Mouse (Mus musculus) embryonic facial prominence, embryonic 13.5 days (tissue): ENCODE measurements around the gene Gstz1. TPM values are rescaled to one million over a fixed set of nuclear protein-coding genes. Genes with fewer than 3 reads are reported as not detected.

Experiments
- ATAC-seq: fragments of 200-750 bp; cut with Nextera tagmentation; 2 replicates; pipeline ENCODE4 v1.8.0; 2017; ENCODE audit warnings: low read depth; ENCODE audit not compliant: insufficient number of reproducible peaks, insufficient read depth, low FRiP score, low TSS enrichment
- H3K27ac ChIP-seq: fragments of 300-500 bp; sonication (generic); 2 replicates; pipeline ENCODE4 v1.5.1; 2015; ENCODE audit warnings: moderate library complexity, mild to moderate bottlenecking, inconsistent platforms
- H3K27me3 ChIP-seq: fragments of 300-500 bp; sonication (generic); 2 replicates; pipeline ENCODE4 v1.6.1; 2015; ENCODE audit warnings: mild to moderate bottlenecking, inconsistent platforms
- H3K36me3 ChIP-seq: fragments of 300-500 bp; sonication (generic); 2 replicates; pipeline ENCODE4 v1.6.1; 2015; ENCODE audit warnings: mild to moderate bottlenecking, inconsistent platforms
- H3K4me1 ChIP-seq: fragments of 300-500 bp; sonication (generic); 2 replicates; pipeline ENCODE4 v1.6.1; 2015; ENCODE audit warnings: inconsistent platforms
- H3K4me2 ChIP-seq: fragments of 300-500 bp; sonication (generic); 2 replicates; pipeline ENCODE4 v1.6.1; 2015; ENCODE audit warnings: moderate library complexity, mild to moderate bottlenecking, inconsistent platforms
- H3K4me3 ChIP-seq: fragments of 300-500 bp; sonication (generic); 2 replicates; pipeline ENCODE4 v1.5.1; 2015; ENCODE audit warnings: mild to moderate bottlenecking, inconsistent platforms
- H3K9ac ChIP-seq: fragments of 300-500 bp; sonication (generic); 2 replicates; pipeline ENCODE4 v1.6.1; 2015; ENCODE audit warnings: mild to moderate bottlenecking, inconsistent platforms
- H3K9me3 ChIP-seq: fragments of 300-500 bp; sonication (generic); 2 replicates; pipeline ENCODE4 v1.6.1; 2016; ENCODE audit warnings: inconsistent platforms
- WGBS: fragments of 180-500 bp; shearing (Covaris S2); methylation state at CpG from one replicate; pipeline ENCODE4 v1.1.7; 2015; ENCODE audit warnings: mixed read lengths; 5-methylcytosine and 5-hydroxymethylcytosine counted together
- polyA plus RNA-seq: library from polyadenylated mRNA; unstranded; fragments of >200 nt; fragmentation: Nextera tagmentation; extraction: Ambion mirVana; gene quantifications from 2 replicates; pipeline ENCODE4 v1.2.1, GENCODE M21; 2015

Gene Gstz1
- polyA plus RNA-seq, 1 experiment from 2014 or later: 32.1 TPM

DNA sequence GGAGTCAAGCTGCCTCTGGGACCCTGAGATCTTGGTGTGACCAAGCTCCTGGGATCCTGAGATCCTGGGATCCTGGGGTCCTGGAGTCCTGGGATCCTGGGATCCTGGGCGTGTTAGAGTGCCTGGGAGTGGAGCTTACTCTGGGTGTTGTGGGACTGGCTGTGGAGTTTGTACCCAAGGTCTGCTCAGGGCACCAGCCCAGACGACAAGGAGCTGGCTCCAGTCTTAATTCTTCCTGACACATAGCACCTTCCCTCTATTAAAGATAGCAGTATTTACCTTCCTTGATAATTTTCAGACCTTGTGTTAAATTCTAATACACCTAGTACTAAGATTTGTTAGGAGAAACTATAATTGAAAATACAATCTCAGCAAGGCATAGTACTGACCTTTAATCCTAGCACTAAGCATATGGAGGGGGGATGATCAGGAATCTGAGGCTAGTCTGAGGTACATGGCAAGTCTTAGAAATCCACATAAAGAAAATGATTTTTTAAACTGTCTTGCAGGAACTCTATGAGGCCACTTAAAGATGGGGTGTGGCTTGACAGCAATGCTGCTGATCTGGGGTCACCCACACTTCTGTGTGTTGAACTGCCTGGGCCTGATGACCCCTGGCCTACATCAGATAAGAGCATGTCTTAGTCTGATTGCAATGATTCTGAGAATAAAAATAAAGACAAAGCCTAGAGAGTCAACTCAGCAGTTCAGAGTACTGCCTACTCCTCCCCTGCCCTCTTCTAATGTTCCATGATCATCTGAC lies 66.1 kb downstream of the Gstz1 start:
- no peak for ATAC-seq
- no peak overlapping the region for H3K27ac ChIP-seq
- no peaks in the 10 kb centered on the region for H3K4me1 ChIP-seq
- no peak overlapping the region for H3K4me2 ChIP-seq
- H3K36me3 ChIP-seq: no peaks in the 10 kb centered on the region
- no peaks in the 10 kb centered on the region for H3K9me3 ChIP-seq
- H3K27me3 ChIP-seq: no peaks in the 10 kb centered on the region
- no peak overlapping the region for H3K9ac ChIP-seq
- H3K4me3 ChIP-seq: no peak overlapping the region
- WGBS: 58% methylated on average over 2 of the region's 2 CpGs

Other genes starting within 250 kb of the Gstz1 start
- 24.3 TPM in 2 replicates for gene Cipc, start 200.1 kb upstream of the Gstz1 start, polyA plus RNA-seq
- 0.12 and 0.15 TPM in 2 replicates for gene Zdhhc22, start 156.7 kb upstream of the Gstz1 start, polyA plus RNA-seq
- 0.17 TPM in 1 of 2 replicates, not detected in the other for gene Tmem63c, start 125.8 kb upstream of the Gstz1 start, polyA plus RNA-seq
- 0.33 and 0.38 TPM in 2 replicates for gene Ngb, start 44.6 kb upstream of the Gstz1 start, polyA plus RNA-seq
- 14.3 and 14.4 TPM in 2 replicates for gene Pomt2, start 803 bp downstream of the Gstz1 start, polyA plus RNA-seq
- gene Samd15, start 52.6 kb downstream of the Gstz1 start, polyA plus RNA-seq: 1.5 and 2.4 TPM in 2 replicates
- gene Tmed8, start 53.3 kb downstream of the Gstz1 start, polyA plus RNA-seq: 2.0 and 2.4 TPM in 2 replicates
- 0.32 and 0.84 TPM in 2 replicates for gene Noxred1, start 91.6 kb downstream of the Gstz1 start, polyA plus RNA-seq
- gene Vipas39, start 119.1 kb downstream of the Gstz1 start, polyA plus RNA-seq: 49.6 and 52.1 TPM in 2 replicates
- gene Ahsa1, start 119.3 kb downstream of the Gstz1 start, polyA plus RNA-seq: 210 and 231 TPM in 2 replicates
- 1.1 and 1.6 TPM in 2 replicates for gene Ism2, start 152.5 kb downstream of the Gstz1 start, polyA plus RNA-seq
- gene Sptlc2, start 241.2 kb downstream of the Gstz1 start, polyA plus RNA-seq: 70.5 and 76.3 TPM in 2 replicates